17 mouse cellular contexts compared by ENCODE assay signal in genomic region chr12:71201753-71202152, GRCm38 (mm10).
A peak's percentile ranks its signal among the peaks of the same experiment; 100 is the strongest.
DNase-seq lines count a peak whose midpoint lies in the region; ATAC-seq and TF ChIP-seq lines count a peak whose summit lies in the region.
"Had no signal": no experiment of that assay in that cellular context is flagged by ENCODE, and none has a peak within 500 bp of the region (broad histone marks: within the 10 kb centered on the region; RNA-seq: fewer than 3 reads in every experiment).

No protein-coding gene starts in this region.

- no peak overlapping the region for H3K4me3 ChIP-seq in heart, embryonic 14.5 days (ENCODE audit: control insufficient read depth in 1 of 2, insufficient read depth in 1 of 2, low read depth in 1 of 2, low read length in 2 of 2)
- H3K4me3 ChIP-seq in kidney, embryonic 16.5 days (ENCODE audit: low read length) = no peak overlapping the region
- H3K4me3 ChIP-seq in limb, embryonic 10.5 days = no peak overlapping the region
- no peak overlapping the region for H3K4me3 ChIP-seq in limb, embryonic 14.5 days (replicated peaks; ENCODE audit: low read length)
- H3K4me3 ChIP-seq: embryonic facial prominence, embryonic 15.5 days; liver, embryonic 12.5 days had no signal

- DNase-seq in heart, postnatal 4 days = no peak
- DNase-seq in kidney, postnatal 36 days = no peak
- no peak for DNase-seq in limb, embryonic 10.5 days (ENCODE audit: low spot score)
- DNase-seq in limb, embryonic 14.5 days (ENCODE audit: low spot score) = no peak
- DNase-seq in natural killer cell, adult 2 months (ENCODE audit: low spot score in 2 of 2) = no peak
- DNase-seq: adrenal gland, postnatal 36 days; cerebellum, adult 8-10 months; lung, postnatal 14 days; right cerebral cortex, adult 18-20 months had no signal

- ATAC-seq in heart, embryonic 14.5 days (ENCODE audit: insufficient number of reproducible peaks, insufficient read depth, low FRiP score, low read depth) = no peak
- ATAC-seq in kidney, embryonic 16.5 days (ENCODE audit: low FRiP score, low TSS enrichment) = no peak
- ATAC-seq in limb, embryonic 14.5 days (ENCODE audit: low FRiP score, low read depth) = no peak
- ATAC-seq: activated CD4-positive, CD25-positive, alpha-beta regulatory T cell, adult 4 months; hindbrain, embryonic 16.5 days; liver, embryonic 12.5 days; midbrain, embryonic 16.5 days; Patski had no signal

- H3K9me3 ChIP-seq in heart, embryonic 14.5 days (ENCODE audit: control insufficient read depth, low read length) = no peaks in the 10 kb centered on the region
- no peaks in the 10 kb centered on the region for H3K9me3 ChIP-seq in kidney, embryonic 16.5 days (ENCODE audit: low read length)
- H3K9me3 ChIP-seq in limb, embryonic 10.5 days (replicated peaks) = no peaks in the 10 kb centered on the region
- H3K9me3 ChIP-seq in limb, embryonic 14.5 days (ENCODE audit: control insufficient read depth, low read length) = no peaks in the 10 kb centered on the region
- H3K9me3 ChIP-seq: embryonic facial prominence, embryonic 15.5 days; liver, embryonic 12.5 days had no signal

- peaks cover 25% of the 10 kb centered on the region for H3K36me3 ChIP-seq in heart, embryonic 14.5 days (ENCODE audit: control insufficient read depth, insufficient read depth, low read length)
- H3K36me3 ChIP-seq in kidney, embryonic 16.5 days (ENCODE audit: insufficient read depth, low read length) = peaks cover 12% of the 10 kb centered on the region
- H3K36me3 ChIP-seq in limb, embryonic 10.5 days = peaks cover 69% of the 10 kb centered on the region
- H3K36me3 ChIP-seq in limb, embryonic 14.5 days (ENCODE audit: control insufficient read depth, insufficient read depth, low read length) = peaks cover 9% of the 10 kb centered on the region

- H3K4me1 ChIP-seq in heart, embryonic 14.5 days (ENCODE audit: control insufficient read depth in 2 of 2, insufficient read depth in 2 of 2, low read length in 2 of 2) = peaks cover 4 to 6% of the 10 kb centered on the region in 2 experiments; a peak in 3 of 4 replicates
- peaks cover 11% of the 10 kb centered on the region for H3K4me1 ChIP-seq in kidney, embryonic 16.5 days (ENCODE audit: insufficient read depth, low read length)
- peaks cover 14% of the 10 kb centered on the region; the same call in 1 of the 2 replicates for H3K4me1 ChIP-seq in limb, embryonic 10.5 days
- H3K4me1 ChIP-seq in limb, embryonic 14.5 days (ENCODE audit: control insufficient read depth, insufficient read depth, low read length) = peaks cover 14% of the 10 kb centered on the region; the same call in 1 of the 2 replicates
- H3K4me1 ChIP-seq: embryonic facial prominence, embryonic 15.5 days; liver, embryonic 12.5 days had no signal

- no peaks in the 10 kb centered on the region for H3K27me3 ChIP-seq in heart, embryonic 14.5 days (ENCODE audit: control insufficient read depth, insufficient read depth, low read length)
- no peaks in the 10 kb centered on the region for H3K27me3 ChIP-seq in kidney, embryonic 16.5 days (ENCODE audit: insufficient read depth, low read length)
- no peaks in the 10 kb centered on the region for H3K27me3 ChIP-seq in limb, embryonic 10.5 days (ENCODE audit: low read depth, poor library complexity, severe bottlenecking)
- H3K27me3 ChIP-seq in limb, embryonic 14.5 days (ENCODE audit: control insufficient read depth, insufficient read depth, low read length) = no peaks in the 10 kb centered on the region
- H3K27me3 ChIP-seq: embryonic facial prominence, embryonic 15.5 days; liver, embryonic 12.5 days; Patski had no signal

- 36% methylated on average over 5 of the region's 5 CpGs for WGBS in heart, embryonic 14.5 days
- WGBS in kidney, embryonic 16.5 days = 48% methylated on average over 5 of the region's 5 CpGs
- WGBS in limb, embryonic 10.5 days = 87% methylated on average over 5 of the region's 5 CpGs
- WGBS in limb, embryonic 14.5 days = 56% methylated on average over 5 of the region's 5 CpGs

- H3K4me2 ChIP-seq in heart, embryonic 14.5 days (ENCODE audit: low read length) = no peak overlapping the region
- no peak overlapping the region for H3K4me2 ChIP-seq in kidney, embryonic 16.5 days (replicated peaks; ENCODE audit: low read depth, low read length)
- no peak overlapping the region for H3K4me2 ChIP-seq in limb, embryonic 14.5 days (replicated peaks; ENCODE audit: low read depth, low read length, severe bottlenecking)
- H3K4me2 ChIP-seq: embryonic facial prominence, embryonic 15.5 days; liver, embryonic 12.5 days had no signal

- peak overlapping the region; percentile 39; a peak in 3 of 4 replicates for H3K27ac ChIP-seq in heart, embryonic 14.5 days (replicated peaks in 1 of 2; ENCODE audit: control insufficient read depth in 1 of 2, insufficient read depth in 1 of 2, low read depth in 2 of 2, low read length in 2 of 2)
- H3K27ac ChIP-seq in kidney, embryonic 16.5 days (ENCODE audit: low read length) = peak overlapping the region; percentile 57
- H3K27ac ChIP-seq in limb, embryonic 10.5 days = peak overlapping the region; percentile 72; the same call in 1 of the 2 replicates
- peak overlapping the region; percentile 6 for H3K27ac ChIP-seq in limb, embryonic 14.5 days (replicated peaks; ENCODE audit: low read depth, low read length)
- H3K27ac ChIP-seq: embryonic facial prominence, embryonic 15.5 days; liver, embryonic 12.5 days had no signal

- H3K9ac ChIP-seq in heart, embryonic 14.5 days (ENCODE audit: low read length) = no peak overlapping the region
- H3K9ac ChIP-seq in kidney, embryonic 16.5 days (replicated peaks; ENCODE audit: low read length) = peak overlapping the region; percentile 17; the same call in 1 of the 2 replicates
- no peak overlapping the region for H3K9ac ChIP-seq in limb, embryonic 14.5 days (ENCODE audit: low read depth, low read length, severe bottlenecking)
- H3K9ac ChIP-seq: embryonic facial prominence, embryonic 15.5 days; liver, embryonic 12.5 days had no signal

- TF ChIP-seq POLR2A in limb, embryonic 14.5 days (IDR thresholded peaks at IDR 0.05; ENCODE audit: borderline replicate concordance, extremely low read depth, insufficient read depth, insufficient read length) = no peak

Comparison
In these comparisons a context has a peak if more than half of its experiments do, and no peak if none do; other contexts are left out.
1. H3K27ac ChIP-seq: peak in every context shown above with its lines; median percentile 72 in limb, embryonic 10.5 days; 57 in kidney, embryonic 16.5 days; 39 in heart, embryonic 14.5 days; 6 in limb, embryonic 14.5 days.